Mouse (Mus musculus): Measurements from ENCODE around the gene Pank4.

Pank4 gene

GRCm38 (mm10) chr4:154943323-154944039 is 20.4 kb upstream of the Pank4 start:
- DNase-seq (ENCODE audit: low spot score in 2 of 2), result no peak

- DNase-seq (ENCODE audit: low spot score in 2 of 2), result peak; percentile 62 to 67
Measured at GRCm38 (mm10) chr4:154944121-154944590, 19.8 kb upstream of the Pank4 start.

GRCm38 (mm10) chr4:154946319-154946718 is 17.6 kb upstream of the Pank4 start:
- DNase-seq (ENCODE audit: low spot score in 2 of 2), result no peak

GRCm38 (mm10) chr4:154948066-154948939 is 15.6 kb upstream of the Pank4 start:
- no peak for DNase-seq (ENCODE audit: low spot score in 2 of 2)

GRCm38 (mm10) chr4:154948940-154949588 is 14.9 kb upstream of the Pank4 start:
- no peak for DNase-seq (ENCODE audit: low spot score in 2 of 2)

GRCm38 (mm10) chr4:154949589-154949982 is 14.3 kb upstream of the Pank4 start:
- no peak for DNase-seq (ENCODE audit: low spot score in 2 of 2)

GRCm38 (mm10) chr4:154952461-154953241 is 11.3 kb upstream of the Pank4 start:
- DNase-seq (ENCODE audit: low spot score in 2 of 2), result no peak

GRCm38 (mm10) chr4:154956604-154957003 is 7.3 kb upstream of the Pank4 start:
- no peak for DNase-seq (ENCODE audit: low spot score in 2 of 2)

GRCm38 (mm10) chr4:154957289-154957993 is 6.5 kb upstream of the Pank4 start:
- DNase-seq (ENCODE audit: low spot score in 2 of 2), result no peak

- peak in 1 of 2 experiments; percentile 54 for DNase-seq (ENCODE audit: low spot score in 2 of 2)
Measured at GRCm38 (mm10) chr4:154958171-154958570, 5.8 kb upstream of the Pank4 start.

- DNase-seq (ENCODE audit: low spot score in 2 of 2), result no peak
Measured at GRCm38 (mm10) chr4:154958621-154959020, 5.3 kb upstream of the Pank4 start.

GRCm38 (mm10) chr4:154960021-154960689 is 3.8 kb upstream of the Pank4 start:
- DNase-seq (ENCODE audit: low spot score in 2 of 2), result no peak

- DNase-seq (ENCODE audit: low spot score in 2 of 2), result peak; percentile 61 to 73
Measured at GRCm38 (mm10) chr4:154960690-154961225, 3.2 kb upstream of the Pank4 start, which contains the start of gene Hes5. Gene Hes5 (plus strand): TSS chr4:154960923.

- DNase-seq (ENCODE audit: low spot score in 2 of 2), result no peak
Measured at GRCm38 (mm10) chr4:154961226-154961738, 2.6 kb upstream of the Pank4 start.

GRCm38 (mm10) chr4:154961911-154962310 is 2.0 kb upstream of the Pank4 start:
- DNase-seq (ENCODE audit: low spot score in 2 of 2), result no peak

- no peak for DNase-seq (ENCODE audit: low spot score in 2 of 2)
Measured at GRCm38 (mm10) chr4:154962683-154963082, 1.2 kb upstream of the Pank4 start.

GRCm38 (mm10) chr4:154963190-154963836 is 610 bp upstream of the Pank4 start:
- no peak for DNase-seq (ENCODE audit: low spot score in 2 of 2)

- no peak for DNase-seq (ENCODE audit: low spot score in 2 of 2)
Measured at GRCm38 (mm10) chr4:154964581-154965235, 785 bp downstream of the Pank4 start.

- no peak for DNase-seq (ENCODE audit: low spot score in 2 of 2)
Measured at GRCm38 (mm10) chr4:154965856-154966255, 1.9 kb downstream of the Pank4 start.
